Mouse (Mus musculus) cerebellum, adult (tissue): Measurements from ENCODE around the gene G6pd2.

Experiments used
- ATAC-seq: cut with Nextera tagmentation; 2 replicates; pipeline ENCODE4 v1.9.2; 2017; ENCODE audit warnings: mild to moderate bottlenecking, moderate library complexity, mixed read lengths; ENCODE audit not compliant: insufficient number of reproducible peaks, low FRiP score, low TSS enrichment

G6pd2 gene

GRCm38 (mm10) chr5:61808516-61808915 lies at the start of gene G6pd2:
G6pd2 (plus strand) TSS chr5:61808816.
- ATAC-seq = no peak

- no peak for ATAC-seq
Measured at GRCm38 (mm10) chr5:61764214-61764613, 44.4 kb upstream of the G6pd2 start.

GRCm38 (mm10) chr5:61832935-61833551 lies 24.4 kb downstream of the G6pd2 start:
- ATAC-seq = no peak

DNA sequence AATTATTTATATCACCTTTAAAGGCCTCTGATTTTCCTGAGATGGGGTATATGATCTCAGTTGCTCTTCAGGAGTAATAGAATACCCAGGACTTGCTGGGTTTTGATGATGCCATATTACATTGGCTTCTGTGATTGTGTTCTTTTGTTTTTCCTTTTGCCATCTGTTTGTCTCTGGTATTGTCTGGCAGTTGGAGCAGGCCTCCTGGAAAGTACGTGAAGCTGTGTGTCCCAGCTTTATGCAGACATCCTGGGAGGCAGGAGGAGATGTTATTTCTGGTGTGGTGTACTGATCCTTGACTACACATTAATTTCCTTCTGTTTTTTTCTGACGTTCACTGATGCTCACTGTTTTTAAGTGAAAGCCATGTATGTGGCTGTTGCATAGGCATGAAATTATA lies 35.3 kb downstream of the G6pd2 start:
- no peak for ATAC-seq
